Comparison of ENCODE assay signal across 7 mouse cellular contexts in genomic region chr3:38299236-38299897, GRCm38 (mm10).
DNase-seq lines count a peak whose midpoint lies in the region; ATAC-seq lines count a peak whose summit lies in the region.

No protein-coding gene starts in this region.

- no peaks in the 10 kb centered on the region for H3K27me3 ChIP-seq in hindbrain, embryonic 16.5 days (replicated peaks; ENCODE audit: control insufficient read depth, insufficient read depth, low read length)

- peak overlapping the region; percentile 9 for H3K27ac ChIP-seq in hindbrain, embryonic 16.5 days (ENCODE audit: low read depth, low read length)

- H3K36me3 ChIP-seq in hindbrain, embryonic 16.5 days (ENCODE audit: control insufficient read depth, insufficient read depth, low read length): no peaks in the 10 kb centered on the region

- DNase-seq in ovary, postnatal 36 days (ENCODE audit: low spot score): peak; percentile 6
- no peak for DNase-seq in ovary, adult 18-20 months (ENCODE audit: low spot score)
- peak; percentile 30 for DNase-seq in embryo, embryonic 10.5 days (ENCODE audit: low spot score)
- peak; percentile 25 for DNase-seq in mesoderm, embryonic 11.5 days (ENCODE audit: low read depth, low spot score)
- DNase-seq in frontal cortex, adult 2 months (ENCODE audit: extremely low spot score in 1 of 2, low spot score in 1 of 2): no peak
- DNase-seq in frontal cortex, postnatal 25 days (ENCODE audit: low spot score in 2 of 2): no peak

- H3K9ac ChIP-seq in hindbrain, embryonic 16.5 days (ENCODE audit: low read depth, low read length): no peak overlapping the region

- WGBS in hindbrain, embryonic 16.5 days: 15% methylated on average over 2 of the region's 2 CpGs

- H3K4me3 ChIP-seq in hindbrain, embryonic 16.5 days (ENCODE audit: low read length): no peak overlapping the region

- H3K4me2 ChIP-seq in hindbrain, embryonic 16.5 days (ENCODE audit: low read length): no peak overlapping the region

- peaks cover 6% of the 10 kb centered on the region; the same call in 1 of the 2 replicates for H3K4me1 ChIP-seq in hindbrain, embryonic 16.5 days (ENCODE audit: control insufficient read depth, insufficient read depth, low read depth, low read length)

- ATAC-seq in hindbrain, embryonic 16.5 days: peak; percentile 96

- 0 out of 2 replicates have a peak, but pooled peaks cover under 1% of the 10 kb centered on the region for H3K9me3 ChIP-seq in hindbrain, embryonic 16.5 days (ENCODE audit: control insufficient read depth, low read length)

Comparison
In these comparisons a context has a peak if more than half of its experiments do, and no peak if none do; other contexts are left out.
1. DNase-seq: peak in ovary, postnatal 36 days (single experiment), embryo, embryonic 10.5 days (single experiment) and mesoderm, embryonic 11.5 days (single experiment); none in ovary, adult 18-20 months (single experiment), frontal cortex, adult 2 months (0 of 2) and frontal cortex, postnatal 25 days (0 of 2).